Mouse (Mus musculus) midbrain, embryonic 14.5 days (tissue): Measurements from ENCODE around the gene Rpl3. TPM values are rescaled to one million over a fixed set of nuclear protein-coding genes. Genes with fewer than 3 reads are reported as not detected.

Source experiments
- ATAC-seq: fragments of 200-750 bp; cut with Nextera tagmentation; 2 replicates; pipeline ENCODE4 v1.8.0; 2017; ENCODE audit warnings: moderate number of reproducible peaks, moderate library complexity; ENCODE audit not compliant: low FRiP score, low TSS enrichment
- DNase-seq: peaks from one replicate; pipeline ENCODE4 v3.0.0-alpha.2; 2015
- H3K27ac ChIP-seq: fragments of 300-500 bp; sonication (generic); replicated peaks from 2 replicates; pipeline ENCODE4 v1.5.1; 2014; ENCODE audit warnings: mild to moderate bottlenecking, low read depth, low read length, moderate library complexity
- H3K27me3 ChIP-seq: fragments of 300-500 bp; sonication (generic); 2 replicates; pipeline ENCODE4 v1.6.1; 2014; ENCODE audit warnings: low read length, control low read depth, mixed read lengths; ENCODE audit not compliant: control insufficient read depth, insufficient read depth
- H3K36me3 ChIP-seq: fragments of 300-500 bp; sonication (generic); 2 replicates; pipeline ENCODE4 v1.6.1; 2014; ENCODE audit warnings: low read length, control low read depth; ENCODE audit not compliant: control insufficient read depth, insufficient read depth
- H3K4me1 ChIP-seq: fragments of 300-500 bp; sonication (generic); 2 replicates; pipeline ENCODE4 v1.6.1; 2014; ENCODE audit warnings: mild to moderate bottlenecking, antibody characterized with exemption, low read length, control low read depth; ENCODE audit not compliant: control insufficient read depth, insufficient read depth
- H3K4me2 ChIP-seq: fragments of 300-500 bp; sonication (generic); 2 replicates; pipeline ENCODE4 v1.6.1; 2014; ENCODE audit warnings: mild to moderate bottlenecking, low read length, moderate library complexity
- H3K4me3 ChIP-seq: fragments of 300-500 bp; sonication (generic); replicated peaks from 2 replicates; pipeline ENCODE4 v1.5.1; 2014; ENCODE audit warnings: low read depth, low read length
- H3K9ac ChIP-seq: fragments of 300-500 bp; sonication (generic); replicated peaks from 2 replicates; pipeline ENCODE4 v1.6.1; 2014; ENCODE audit warnings: mild to moderate bottlenecking, low read length, moderate library complexity
- H3K9me3 ChIP-seq: fragments of 300-500 bp; sonication (generic); 2 replicates; pipeline ENCODE4 v1.6.1; 2016; ENCODE audit warnings: low read length, control low read depth, mixed read lengths; ENCODE audit not compliant: control insufficient read depth
- WGBS: fragments of 180-500 bp; shearing (Covaris S2); extraction: QIAGEN DNeasy Blood & Tissue Kit; methylation state at CpG from one replicate; pipeline ENCODE4 v1.1.7; 2014; 5-methylcytosine and 5-hydroxymethylcytosine counted together
- polyA plus RNA-seq: library from polyadenylated mRNA; unstranded; fragments of >200 nt; fragmentation: Nextera tagmentation; extraction: Ambion mirVana; gene quantifications from 2 replicates; pipeline ENCODE4 v1.2.1, GENCODE M21; 2014

The Rpl3 gene
- polyA plus RNA-seq, 1 experiment from 2014 or later: 724 TPM

DNA sequence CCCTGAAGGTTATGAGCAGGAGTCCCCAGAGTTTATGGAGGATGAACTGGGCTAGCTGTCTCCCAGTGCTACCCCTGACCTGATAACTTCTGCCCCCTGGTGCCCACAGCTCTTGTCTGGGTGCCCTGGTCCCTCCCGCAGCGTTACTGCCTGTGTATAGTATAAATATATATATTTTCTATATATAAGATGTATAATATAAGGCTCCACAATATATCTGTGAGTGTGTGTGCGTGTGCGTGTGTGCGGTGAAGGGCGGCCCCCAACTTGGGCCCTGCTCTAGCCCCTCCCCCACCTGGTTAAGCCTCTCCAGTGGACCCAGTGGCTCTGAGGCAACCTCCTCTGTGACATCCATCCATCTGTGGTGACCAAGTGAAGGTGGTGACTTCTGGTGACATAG, 27.4 kb upstream of the Rpl3 start:
- Histone ChIP-seq H3K4me3 (no peak overlapping the region), H3K9me3 (no peaks in the 10 kb centered on the region), H3K4me1 (no peaks in the 10 kb centered on the region), H3K36me3 (peaks cover 4% of the 10 kb centered on the region; the same call in 1 of the 2 replicates), H3K27ac (no peak overlapping the region), H3K9ac (no peak overlapping the region), H3K27me3 (no peaks in the 10 kb centered on the region), H3K4me2 (no peak overlapping the region)
- DNase-seq (no peak), ATAC-seq (no peak)
- WGBS: 90% methylated on average over 6 of the region's 6 CpGs

- Histone ChIP-seq H3K9ac (no peak overlapping the region), H3K36me3 (peaks cover 13% of the 10 kb centered on the region), H3K4me2 (no peak overlapping the region), H3K4me3 (no peak overlapping the region), H3K9me3 (no peaks in the 10 kb centered on the region), H3K27ac (no peak overlapping the region), H3K4me1 (no peaks in the 10 kb centered on the region), H3K27me3 (no peaks in the 10 kb centered on the region)
- WGBS: 68% methylated on average over 8 of the region's 8 CpGs
- DNase-seq (no peak), ATAC-seq (no peak)
These were observed 25.5 kb upstream of the Rpl3 start for GRCm38 (mm10) chr15:80117154-80117553.

DNA sequence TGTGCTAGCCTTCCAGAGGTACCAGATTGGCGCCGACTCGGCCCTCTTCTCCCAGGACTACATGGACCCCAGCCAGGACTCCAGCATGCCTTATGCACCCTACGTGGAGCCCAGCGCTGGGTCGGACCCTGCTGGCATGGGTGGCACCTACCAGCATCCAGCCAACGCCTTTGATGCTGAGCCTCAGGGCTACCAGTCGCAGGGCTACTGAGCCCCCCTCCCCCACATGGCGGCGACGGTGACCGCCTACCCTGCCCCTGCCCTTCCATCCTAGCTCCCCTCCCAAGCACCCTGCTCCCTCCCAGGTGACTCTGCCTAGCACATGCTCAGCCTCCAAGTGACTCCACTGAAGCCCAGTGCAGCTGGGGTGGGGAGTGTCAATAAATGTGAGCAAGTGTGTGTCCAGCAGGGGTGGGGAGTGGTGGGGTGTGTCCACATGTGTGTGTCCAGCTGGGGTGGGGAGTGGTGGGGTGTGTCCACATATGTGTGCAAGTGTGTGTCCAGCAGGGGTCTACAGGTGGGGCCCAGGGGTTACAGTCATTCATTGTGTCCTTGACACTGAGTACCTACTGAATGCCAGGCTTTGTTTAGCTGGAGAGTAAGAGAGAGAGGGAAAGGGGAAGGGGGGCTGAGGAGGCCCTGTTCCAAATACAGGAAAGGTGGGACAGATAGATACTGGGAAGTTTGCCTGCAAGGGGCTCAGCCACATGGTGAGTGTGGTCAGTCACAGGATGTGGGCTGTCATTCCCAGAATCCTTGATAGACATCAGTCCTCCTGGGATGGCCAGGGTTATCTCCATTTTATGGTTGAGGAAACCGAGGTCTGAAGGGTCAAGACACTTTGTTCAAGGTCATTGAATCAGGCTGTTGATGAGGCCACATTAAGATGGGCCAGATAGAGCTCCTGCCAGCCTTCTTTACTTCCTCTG, 24.5 kb upstream of the Rpl3 start:
- no peak overlapping the region for H3K27ac ChIP-seq
- no peak overlapping the region for H3K4me3 ChIP-seq
- H3K4me1 ChIP-seq: no peaks in the 10 kb centered on the region
- DNase-seq (no peak), ATAC-seq (no peak)
- H3K36me3 ChIP-seq: peaks cover 23% of the 10 kb centered on the region
- WGBS: 74% methylated on average over 13 of the region's 13 CpGs
- H3K9me3 ChIP-seq: no peaks in the 10 kb centered on the region
- H3K9ac ChIP-seq: no peak overlapping the region
- no peaks in the 10 kb centered on the region for H3K27me3 ChIP-seq
- H3K4me2 ChIP-seq: no peak overlapping the region

DNA sequence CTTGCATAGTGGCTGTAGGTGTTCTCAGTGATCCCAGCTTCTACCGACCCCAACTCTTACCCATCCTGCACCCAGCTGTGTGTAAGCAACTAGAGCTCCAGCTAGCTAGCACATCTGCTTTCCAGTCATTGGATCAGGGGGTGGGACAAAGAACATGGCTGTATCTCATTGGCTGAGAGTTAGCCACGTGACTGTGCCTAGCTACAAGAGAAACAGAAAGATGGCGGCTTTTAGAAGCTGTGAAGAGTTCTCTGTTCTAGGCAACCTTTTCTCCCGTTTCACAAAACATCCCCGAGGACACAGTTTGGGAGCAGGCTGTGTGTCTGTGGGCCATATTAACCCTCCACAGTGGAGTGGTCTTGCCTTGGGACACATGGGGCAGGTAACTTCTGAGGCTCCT, 23.6 kb upstream of the Rpl3 start:
- Histone ChIP-seq H3K27ac (no peak overlapping the region), H3K27me3 (no peaks in the 10 kb centered on the region), H3K4me1 (no peaks in the 10 kb centered on the region), H3K36me3 (peaks cover 30% of the 10 kb centered on the region), H3K4me2 (no peak overlapping the region; the same call in 1 of the 2 replicates), H3K4me3 (no peak overlapping the region), H3K9me3 (no peaks in the 10 kb centered on the region), H3K9ac (no peak overlapping the region)
- ATAC-seq (no peak), DNase-seq (peak; percentile 25)
- 66% methylated on average over 5 of the region's 5 CpGs for WGBS

DNA sequence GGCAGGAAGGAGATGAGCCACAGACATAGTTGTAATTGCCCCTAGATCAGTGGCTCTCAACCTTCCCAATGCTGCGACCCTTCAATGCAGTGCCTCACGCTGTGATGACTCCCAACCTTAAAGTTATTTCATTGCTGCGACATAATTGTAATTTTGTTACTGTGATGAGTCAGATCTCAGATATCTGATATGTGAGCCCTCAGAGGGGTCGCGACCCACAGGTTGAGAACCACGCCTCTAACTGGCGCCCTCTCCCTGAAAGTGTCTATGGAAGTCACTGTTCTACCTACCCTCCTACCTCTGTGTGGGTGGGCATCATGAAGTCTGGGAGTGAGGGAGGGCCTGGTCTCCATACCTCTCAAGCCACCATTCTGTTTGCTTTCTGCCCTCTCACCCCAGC, 22.7 kb upstream of the Rpl3 start:
- Histone ChIP-seq H3K27me3 (no peaks in the 10 kb centered on the region), H3K4me1 (no peaks in the 10 kb centered on the region), H3K9ac (no peak overlapping the region), H3K27ac (no peak overlapping the region), H3K4me2 (no peak overlapping the region), H3K36me3 (peaks cover 32% of the 10 kb centered on the region), H3K9me3 (no peaks in the 10 kb centered on the region), H3K4me3 (no peak overlapping the region)
- no peak for DNase-seq
- WGBS: 94% methylated on average over 7 of the region's 7 CpGs
- ATAC-seq: no peak

DNA sequence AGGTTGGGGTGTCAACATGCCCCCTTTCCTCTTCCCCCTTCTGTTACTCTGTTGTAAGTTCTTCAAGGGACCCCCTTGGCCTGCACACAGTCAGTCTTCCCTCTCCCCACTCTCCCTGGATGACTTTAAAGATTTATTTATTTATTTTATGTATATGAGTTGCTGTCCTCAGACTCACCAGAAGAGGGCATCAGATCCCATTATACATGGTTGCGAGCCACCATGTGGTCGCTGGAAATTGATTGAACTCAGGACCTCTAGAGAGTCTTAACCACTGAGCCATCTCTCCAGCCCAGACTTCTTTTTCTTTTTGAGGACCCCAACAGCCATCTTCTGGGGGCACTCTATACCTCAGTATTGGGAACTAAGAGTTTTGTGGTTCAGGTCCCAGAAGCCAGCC, 20.8 kb upstream of the Rpl3 start:
- H3K4me2 ChIP-seq: no peak overlapping the region
- WGBS: 47% methylated on average over 2 of the region's 2 CpGs

DNA sequence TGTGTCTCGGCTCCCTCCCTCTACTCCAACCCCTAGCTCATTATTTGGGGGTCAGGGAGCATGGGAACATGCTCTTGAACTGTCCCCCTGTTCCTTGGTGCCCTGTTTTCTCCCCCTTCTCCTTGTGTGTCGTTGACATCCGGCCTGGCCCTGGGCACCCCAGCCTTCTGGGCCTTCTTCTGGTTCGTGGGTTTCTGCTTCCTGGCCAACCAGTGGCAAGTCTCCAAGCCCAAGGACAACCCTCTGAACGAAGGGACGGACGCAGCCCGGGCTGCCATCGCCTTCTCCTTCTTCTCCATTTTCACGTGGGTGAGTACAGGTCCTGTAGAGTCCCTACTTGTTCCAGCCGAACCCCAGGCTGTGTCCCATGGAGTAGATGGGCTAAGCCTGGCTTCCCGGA, 19.8 kb upstream of the Rpl3 start:
- Histone ChIP-seq H3K27me3 (no peaks in the 10 kb centered on the region), H3K27ac (no peak overlapping the region), H3K4me2 (no peak overlapping the region), H3K9ac (no peak overlapping the region), H3K9me3 (no peaks in the 10 kb centered on the region), H3K4me3 (no peak overlapping the region), H3K4me1 (no peaks in the 10 kb centered on the region), H3K36me3 (peaks cover 32% of the 10 kb centered on the region)
- no peak for DNase-seq
- 85% methylated on average over 12 of the region's 12 CpGs for WGBS
- no peak for ATAC-seq

More for the DNA sequence above, 20.8 kb upstream of the Rpl3 start:
- Histone ChIP-seq H3K4me1 (no peaks in the 10 kb centered on the region), H3K27ac (no peak overlapping the region), H3K4me3 (no peak overlapping the region), H3K36me3 (peaks cover 32% of the 10 kb centered on the region), H3K27me3 (no peaks in the 10 kb centered on the region), H3K9me3 (no peaks in the 10 kb centered on the region), H3K9ac (no peak overlapping the region)
- no peak for ATAC-seq
- no peak for DNase-seq

DNA sequence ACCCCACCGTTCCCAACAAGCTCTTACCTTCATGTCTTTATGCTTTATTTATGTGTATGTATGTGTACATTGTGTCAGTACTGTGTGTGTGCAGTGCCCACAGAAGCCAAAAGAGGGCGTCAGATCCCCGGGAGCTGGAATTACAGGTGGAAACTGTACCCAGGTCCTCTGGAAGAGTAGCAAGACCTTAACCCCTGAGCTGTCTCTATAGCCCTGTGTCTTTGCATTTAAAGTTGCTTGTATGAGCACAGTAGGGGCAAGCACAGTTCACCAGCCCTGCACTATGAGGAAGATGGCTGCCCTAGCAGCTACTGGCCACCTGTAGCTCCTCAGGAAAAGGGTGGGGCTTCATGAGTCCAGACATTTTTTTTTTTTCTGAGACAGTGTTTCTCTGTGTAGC, 15.9 kb upstream of the Rpl3 start:
- Histone ChIP-seq H3K27ac (no peak overlapping the region), H3K4me3 (no peak overlapping the region), H3K4me1 (no peaks in the 10 kb centered on the region), H3K9me3 (no peaks in the 10 kb centered on the region), H3K27me3 (no peaks in the 10 kb centered on the region), H3K36me3 (peaks cover 22% of the 10 kb centered on the region), H3K9ac (no peak overlapping the region), H3K4me2 (no peak overlapping the region)
- DNase-seq (no peak), ATAC-seq (no peak)
- 87% methylated on average over 3 of the region's 3 CpGs for WGBS

DNA sequence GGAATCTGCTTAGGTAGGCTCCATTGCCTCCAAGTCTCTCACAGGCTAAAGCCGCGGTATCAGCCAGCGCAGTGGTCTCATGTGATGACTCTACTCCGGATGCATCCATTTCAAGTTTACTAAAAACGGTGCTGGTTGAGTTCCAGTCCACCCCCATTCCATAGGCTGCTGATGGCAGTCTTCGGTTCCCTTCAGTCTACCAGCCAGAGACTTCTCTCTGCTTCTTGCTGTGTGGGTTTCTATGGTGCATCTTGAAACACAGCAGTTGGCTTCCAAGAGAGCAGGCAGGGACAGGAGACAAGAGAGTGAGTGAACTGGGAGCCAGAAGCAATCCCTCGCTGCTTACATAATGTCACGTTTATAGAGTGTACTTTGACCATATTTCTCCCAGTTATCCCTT, 15.5 kb upstream of the Rpl3 start:
- Histone ChIP-seq H3K9me3 (no peaks in the 10 kb centered on the region), H3K4me3 (no peak overlapping the region), H3K4me1 (no peaks in the 10 kb centered on the region), H3K9ac (no peak overlapping the region), H3K4me2 (no peak overlapping the region), H3K36me3 (peaks cover 19% of the 10 kb centered on the region), H3K27ac (no peak overlapping the region), H3K27me3 (no peaks in the 10 kb centered on the region)
- DNase-seq (no peak), ATAC-seq (no peak)
- 94% methylated on average over 8 of the region's 8 CpGs for WGBS
